Mouse (Mus musculus): Measurements from ENCODE around the gene Rngtt.
"Not testable (repeated sequence)": the region's sequence is repeated elsewhere in the genome, so short reads cannot be mapped to it uniquely, and the experiment has no call there.

Gene Rngtt

GRCm38 (mm10) chr4:33309764-33310757 is at the start of gene Rngtt:
Gene Rngtt, plus strand, starts transcription at chr4:33310311.
- DNase-seq (ENCODE audit: low read depth, low spot score) = peak; percentile 94

- DNase-seq (ENCODE audit: low read depth, low spot score) = no peak
Observed at GRCm38 (mm10) chr4:33260311-33260710, 49.8 kb upstream of the Rngtt start.

GRCm38 (mm10) chr4:33261311-33261753 is 48.8 kb upstream of the Rngtt start:
- DNase-seq (ENCODE audit: low read depth, low spot score) = no peak

DNA sequence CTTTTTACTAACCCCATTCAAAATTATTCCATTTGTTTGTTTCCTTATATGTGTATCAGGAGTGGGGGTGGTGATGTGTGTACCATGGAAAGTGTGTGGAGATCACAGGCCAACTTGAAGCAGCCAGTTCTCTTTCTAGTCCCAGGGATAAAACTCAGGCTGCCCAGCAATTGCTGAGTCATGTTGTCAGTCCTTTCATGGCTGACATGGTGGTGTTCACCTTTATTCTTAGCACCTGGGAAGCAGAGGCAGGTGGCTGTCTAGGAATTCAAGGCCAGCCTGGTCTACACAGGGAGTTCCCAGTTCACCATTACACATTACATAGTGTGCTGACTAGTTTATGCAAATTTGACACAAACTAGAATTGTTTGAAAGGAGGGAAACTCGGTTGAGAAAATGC is 47.2 kb upstream of the Rngtt start:
- no peak for DNase-seq (ENCODE audit: low read depth, low spot score)

- no peak for DNase-seq (ENCODE audit: low read depth, low spot score)
Observed at GRCm38 (mm10) chr4:33264979-33265726, 45.0 kb upstream of the Rngtt start.

DNA sequence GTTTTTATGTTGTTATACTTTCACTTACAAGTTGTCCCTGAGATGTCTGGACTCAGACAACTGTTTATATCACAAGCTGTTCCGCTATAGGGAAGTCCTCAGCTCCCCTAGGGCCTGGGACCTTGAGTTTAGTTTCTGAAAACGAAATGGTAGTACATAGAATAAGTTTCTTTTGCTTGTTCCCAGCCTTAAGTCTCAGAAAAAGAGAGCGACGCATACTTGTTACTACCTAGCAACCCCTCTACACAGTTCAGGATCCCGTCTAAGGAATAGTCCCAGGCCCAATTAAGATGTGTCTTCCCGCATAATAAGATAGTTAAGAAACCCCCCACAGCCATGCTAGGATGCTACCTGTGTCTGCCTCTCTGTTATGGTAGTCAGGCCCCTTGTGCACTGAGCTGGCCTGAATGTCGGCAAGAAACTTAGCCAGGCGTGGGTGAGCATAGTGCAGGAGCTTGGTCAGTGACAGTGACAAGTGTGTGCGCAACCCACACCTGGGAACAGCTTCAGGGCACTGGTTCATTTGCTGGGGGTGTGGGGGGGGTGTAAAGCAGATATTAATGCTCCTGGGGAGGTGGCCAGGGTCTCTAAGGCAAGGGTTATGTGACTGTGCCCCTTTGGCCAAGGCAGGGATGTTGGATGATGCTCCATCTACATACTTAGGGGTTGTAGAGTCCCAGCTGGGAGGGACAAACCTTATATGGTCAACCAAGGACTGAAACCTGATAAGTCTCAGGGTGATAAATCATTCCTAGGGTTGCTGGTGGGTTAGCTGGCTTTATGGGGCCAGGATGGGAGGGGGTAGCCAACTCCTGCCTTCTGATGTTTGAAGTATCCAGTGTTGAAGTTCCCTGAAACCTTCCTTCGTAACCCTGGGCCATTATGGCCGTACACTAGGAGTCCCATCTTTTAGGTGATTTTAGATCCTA is 39.5 kb upstream of the Rngtt start:
- no peak for DNase-seq (ENCODE audit: low read depth, low spot score)

GRCm38 (mm10) chr4:33273437-33273836 is 36.7 kb upstream of the Rngtt start:
- no peak for DNase-seq (ENCODE audit: low read depth, low spot score)

DNA sequence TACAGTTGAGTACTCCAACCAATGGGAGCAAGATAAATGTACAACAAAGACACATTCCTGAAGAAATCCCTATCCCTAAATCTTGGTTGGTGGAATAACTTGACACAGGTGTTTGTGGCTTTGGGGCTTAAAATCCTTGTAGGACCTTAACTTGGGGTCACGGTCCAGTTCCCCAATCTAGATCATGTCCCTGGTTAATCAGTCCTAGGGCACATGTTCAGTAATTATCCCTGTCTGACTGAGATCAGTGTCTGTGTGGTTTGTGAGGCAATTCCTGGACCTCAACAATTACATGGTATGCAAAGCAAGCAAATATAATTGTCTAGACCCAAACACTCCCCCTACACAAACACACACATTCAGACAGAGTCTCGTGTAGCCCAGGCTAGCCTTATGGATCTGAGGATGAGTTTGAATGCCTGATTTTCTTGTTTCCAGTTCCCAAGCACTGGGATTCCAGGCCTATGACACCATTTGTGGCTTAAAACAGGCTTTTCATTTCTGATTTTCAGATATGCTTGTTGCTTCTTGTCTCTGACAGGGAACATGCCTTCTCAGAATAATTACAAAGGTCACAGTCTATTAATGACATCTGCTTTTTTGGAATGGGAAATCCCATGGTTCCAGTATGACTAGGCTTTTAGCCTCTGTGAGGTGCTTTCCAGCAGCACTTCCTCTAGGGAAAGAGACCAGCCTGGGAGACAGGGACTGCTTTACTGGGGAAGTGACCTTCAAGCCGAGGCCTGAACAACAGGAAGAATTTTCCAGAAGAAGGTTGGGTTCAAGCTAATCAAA is 28.0 kb upstream of the Rngtt start:
- no peak for DNase-seq (ENCODE audit: low read depth, low spot score)

DNA sequence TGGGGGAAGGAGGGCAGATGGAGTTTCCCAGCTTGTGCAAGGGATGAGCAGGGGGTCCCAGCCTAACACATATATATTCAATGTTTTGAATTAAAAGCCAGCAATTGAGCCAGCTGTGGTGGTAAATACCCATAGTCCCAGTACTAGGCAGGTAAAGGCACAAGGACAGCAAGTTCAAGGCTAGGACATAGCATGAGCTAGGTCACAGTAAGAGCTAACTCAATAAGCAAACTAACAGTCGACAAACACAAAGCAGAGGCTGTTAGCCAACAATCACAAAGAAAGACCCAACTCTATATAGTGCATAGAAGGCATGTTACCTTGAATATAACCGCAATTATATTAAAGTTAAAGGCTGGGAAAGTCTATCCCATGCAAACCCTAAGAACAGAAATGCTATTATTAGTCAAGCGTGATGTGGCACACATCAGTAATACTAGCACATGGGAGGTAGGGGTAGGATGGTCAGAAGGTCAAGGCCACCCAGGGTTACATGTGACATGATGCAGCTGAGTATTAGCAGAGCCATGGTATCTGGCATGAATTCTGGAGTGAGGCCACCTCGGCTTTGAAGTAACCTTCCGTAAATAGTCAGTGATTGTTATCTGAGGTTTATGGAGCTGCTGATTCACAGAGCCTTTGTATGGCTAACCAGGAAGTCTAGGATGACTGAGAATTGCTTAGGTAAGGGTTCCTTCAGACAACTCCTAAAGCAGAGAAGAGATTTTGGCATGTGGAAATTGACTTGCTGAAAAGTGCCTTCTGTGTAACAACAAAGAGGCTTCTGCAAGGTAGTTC is 25.8 kb upstream of the Rngtt start:
- DNase-seq (ENCODE audit: low read depth, low spot score) = no peak

- DNase-seq (ENCODE audit: low read depth, low spot score) = no peak
Observed at GRCm38 (mm10) chr4:33285448-33285847, 24.7 kb upstream of the Rngtt start.

DNA sequence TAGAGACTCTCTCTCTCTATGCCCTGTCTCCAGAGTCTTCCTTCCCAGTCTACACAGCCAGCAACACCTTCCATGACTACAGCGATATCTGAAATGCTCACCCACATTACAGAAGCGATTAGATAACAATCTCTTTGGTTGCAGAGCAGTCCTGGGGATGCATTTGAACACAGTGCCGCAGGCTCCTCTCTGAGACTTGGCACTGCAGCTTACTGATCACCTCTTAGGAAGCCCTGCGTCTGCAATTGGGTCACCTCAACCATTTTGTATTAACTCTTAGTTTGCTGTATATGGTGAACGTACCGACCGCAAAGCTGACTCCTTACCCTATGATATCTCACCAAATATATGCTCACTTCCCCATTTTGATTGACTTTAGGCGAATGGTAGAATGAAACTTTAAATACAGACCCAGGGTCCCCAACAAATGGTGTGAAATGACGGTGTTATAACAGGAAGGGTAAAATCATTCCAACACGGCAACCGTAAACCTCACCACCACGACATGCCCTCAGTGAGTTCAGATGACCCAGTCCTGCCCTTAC is 20.9 kb upstream of the Rngtt start:
- DNase-seq (ENCODE audit: low read depth, low spot score) = no peak

DNA sequence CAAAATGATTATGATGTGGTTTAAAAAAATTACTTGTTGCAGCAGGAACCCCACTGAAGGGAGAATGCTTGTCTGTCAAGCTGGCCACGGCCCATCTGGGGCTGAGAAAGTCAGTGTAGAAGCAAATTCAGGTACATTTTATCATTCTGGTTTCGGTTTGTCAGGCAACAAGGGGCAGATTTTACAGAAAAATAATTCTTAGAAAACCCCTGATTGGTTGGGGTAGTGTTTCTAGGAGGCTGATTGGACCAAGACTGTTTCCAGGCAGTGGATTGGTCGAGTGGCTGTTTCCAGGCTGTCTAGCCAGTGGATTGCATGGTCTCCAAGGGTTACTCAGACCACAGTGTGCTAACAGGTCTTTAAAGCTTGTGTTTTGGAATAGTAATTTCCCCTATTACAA is 20.1 kb upstream of the Rngtt start, which contains the start of gene Pnrc1:
Gene Pnrc1, minus strand, starts transcription at position 162 of the 400 bp plus-strand sequence.
- no peak for DNase-seq (ENCODE audit: low read depth, low spot score)

DNA sequence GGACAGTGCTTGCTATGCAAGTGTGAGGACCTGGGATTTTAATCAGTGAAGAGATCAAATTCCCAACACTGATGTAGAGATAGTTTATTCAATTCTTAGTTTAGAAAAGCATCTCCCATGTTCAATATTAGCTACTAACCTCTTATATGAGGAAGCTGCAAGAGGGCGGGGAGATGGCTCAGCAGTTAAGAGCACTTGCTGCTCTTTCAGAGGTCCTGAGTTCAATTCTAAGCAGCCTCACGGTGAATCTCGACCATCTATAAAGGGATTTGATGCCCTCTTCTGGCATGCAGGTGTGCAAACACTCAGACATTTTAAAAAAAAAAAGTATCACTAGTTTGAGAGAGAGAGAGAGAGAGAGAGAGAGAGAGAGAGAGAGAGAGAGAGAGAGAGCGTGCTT is 19.2 kb upstream of the Rngtt start:
- no peak for DNase-seq (ENCODE audit: low read depth, low spot score)

DNA sequence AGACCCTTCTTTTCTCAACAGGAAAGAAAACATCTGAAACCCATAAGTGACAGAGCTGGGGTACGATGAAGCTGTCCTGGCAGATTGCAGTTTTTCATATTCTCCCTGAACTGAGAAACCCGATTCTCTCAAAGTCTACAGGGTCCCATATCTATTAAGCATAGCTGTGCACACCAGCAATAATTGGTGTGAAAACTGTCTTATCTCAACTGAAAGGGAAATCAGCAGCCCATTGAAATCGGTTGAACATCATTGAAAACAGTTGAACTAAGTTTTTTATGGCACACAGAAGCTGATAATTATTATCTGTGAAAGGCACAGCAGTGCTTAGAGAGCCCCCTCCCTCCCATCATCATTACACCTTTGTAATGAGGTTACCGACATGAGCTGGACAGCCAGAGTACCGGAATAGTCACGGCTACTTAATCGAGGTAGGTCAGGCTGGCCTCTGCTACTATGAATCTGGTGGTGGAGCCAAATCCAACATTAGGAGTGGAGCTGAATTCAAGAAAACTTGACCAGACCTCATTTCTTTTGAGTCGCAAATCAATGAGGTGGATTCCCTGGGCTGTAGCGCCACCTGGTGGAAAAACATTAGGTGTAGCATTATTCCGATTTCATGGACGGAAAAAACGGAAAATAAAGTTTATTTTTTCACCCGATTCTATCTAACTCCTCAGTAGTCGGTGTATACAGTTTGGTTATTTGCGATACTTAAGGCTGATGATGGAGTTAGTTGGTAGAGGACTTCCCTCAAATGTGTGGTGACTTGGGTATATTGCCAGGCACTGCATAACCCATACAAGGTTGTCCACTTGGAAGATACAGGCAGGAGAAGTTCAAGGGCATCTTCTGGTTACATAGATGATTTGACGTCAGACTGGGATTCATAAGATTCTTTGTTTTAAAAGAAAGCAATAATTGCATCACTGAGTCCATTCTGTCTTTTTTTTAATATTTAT is 17.4 kb upstream of the Rngtt start:
- peak; percentile 67 for DNase-seq (ENCODE audit: low read depth, low spot score)

DNA sequence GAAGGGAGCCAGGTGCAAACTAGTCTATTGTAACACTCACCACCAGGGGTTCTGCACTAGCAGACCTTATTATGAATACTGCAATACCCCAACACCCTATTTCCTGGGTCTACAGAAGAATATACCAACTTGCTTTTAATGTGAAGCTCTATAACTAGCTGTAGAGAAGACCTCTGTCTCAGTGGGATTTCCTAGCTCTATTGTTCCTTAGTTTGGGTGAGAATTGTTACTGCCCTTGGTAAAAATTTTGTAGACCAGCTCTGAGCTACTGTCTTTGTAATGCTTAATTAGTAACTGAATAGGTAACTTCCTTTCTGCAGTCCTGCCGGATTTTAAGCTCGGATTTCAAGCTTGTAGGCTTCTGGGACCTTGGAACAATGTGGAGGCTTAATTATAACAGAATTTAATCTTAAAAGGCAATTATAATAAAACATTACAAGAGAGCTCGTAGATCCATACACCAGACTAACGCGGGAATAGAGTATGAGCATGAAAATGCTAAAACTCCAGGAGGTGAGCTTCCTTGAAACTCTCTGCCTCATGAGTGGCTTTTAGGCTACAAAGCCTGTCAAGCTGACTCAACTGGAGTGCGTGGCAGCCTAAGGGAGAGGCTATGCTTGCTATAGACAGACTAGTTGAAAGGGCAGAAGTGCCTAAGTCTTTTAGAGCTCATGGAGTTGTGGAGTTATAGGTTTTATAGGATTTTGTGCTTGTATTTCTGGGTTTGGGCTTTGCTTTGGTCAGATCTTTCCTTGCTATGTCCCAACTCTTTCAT is 9.0 kb upstream of the Rngtt start:
- DNase-seq (ENCODE audit: low read depth, low spot score) = not testable (repeated sequence)

GRCm38 (mm10) chr4:33303057-33303456 is 7.1 kb upstream of the Rngtt start:
- no peak for DNase-seq (ENCODE audit: low read depth, low spot score)

- no peak for DNase-seq (ENCODE audit: low read depth, low spot score)
Observed at GRCm38 (mm10) chr4:33307146-33307545, 3.0 kb upstream of the Rngtt start.

Measured in embryo, embryonic 11.5 days (tissue).